Mouse (Mus musculus) neural tube, embryonic 13.5 days (tissue): ENCODE data around the gene Pik3r1. TPM values are rescaled to one million over a fixed set of nuclear protein-coding genes. Genes with fewer than 3 reads are reported as not detected.

Source experiments
- ATAC-seq: fragments of 200-750 bp; cut with Nextera tagmentation; 2 replicates; pipeline ENCODE4 v1.8.0; 2017; ENCODE audit warnings: low read depth, mild to moderate bottlenecking, moderate TSS enrichment, moderate library complexity
- H3K27ac ChIP-seq: fragments of 300-500 bp; sonication (generic); replicated peaks from 2 replicates; pipeline ENCODE4 v1.5.1; 2015; ENCODE audit warnings: moderate library complexity, mild to moderate bottlenecking, inconsistent platforms
- H3K27me3 ChIP-seq: fragments of 300-500 bp; sonication (generic); 2 replicates; pipeline ENCODE4 v1.6.1; 2015; ENCODE audit warnings: mild to moderate bottlenecking, inconsistent platforms
- H3K36me3 ChIP-seq: fragments of 300-500 bp; sonication (generic); 2 replicates; pipeline ENCODE4 v1.6.1; 2015; ENCODE audit warnings: mild to moderate bottlenecking, inconsistent platforms
- H3K4me1 ChIP-seq: fragments of 300-500 bp; sonication (generic); replicated peaks from 2 replicates; pipeline ENCODE4 v1.6.1; 2015; ENCODE audit warnings: inconsistent platforms
- H3K4me2 ChIP-seq: fragments of 300-500 bp; sonication (generic); 2 replicates; pipeline ENCODE4 v1.6.1; 2015; ENCODE audit warnings: inconsistent platforms, mild to moderate bottlenecking, moderate library complexity
- H3K4me3 ChIP-seq: fragments of 300-500 bp; sonication (generic); 2 replicates; pipeline ENCODE4 v1.5.1; 2015; ENCODE audit warnings: mild to moderate bottlenecking, inconsistent platforms
- H3K9ac ChIP-seq: fragments of 300-500 bp; sonication (generic); 2 replicates; pipeline ENCODE4 v1.6.1; 2015; ENCODE audit warnings: moderate library complexity, mild to moderate bottlenecking, inconsistent platforms
- H3K9me3 ChIP-seq: fragments of 300-500 bp; sonication (generic); 2 replicates; pipeline ENCODE4 v1.6.1; 2016; ENCODE audit warnings: inconsistent platforms
- WGBS: fragments of 180-500 bp; shearing (Covaris S2); methylation state at CpG from one replicate; pipeline ENCODE4 v1.1.7; 2015; 5-methylcytosine and 5-hydroxymethylcytosine counted together
- polyA plus RNA-seq: library from polyadenylated mRNA; unstranded; fragments of >200 nt; fragmentation: Nextera tagmentation; extraction: Ambion mirVana; gene quantifications from 2 replicates; pipeline ENCODE4 v1.2.1, GENCODE M21; 2015

Gene Pik3r1
- polyA plus RNA-seq, 1 experiment from 2014 or later: 47.9 TPM

- no peaks in the 10 kb centered on the region for H3K36me3 ChIP-seq
- 88% methylated on average over 4 of the region's 4 CpGs for WGBS
- no peaks in the 10 kb centered on the region for H3K9me3 ChIP-seq
- no peaks in the 10 kb centered on the region for H3K27me3 ChIP-seq
- H3K27ac ChIP-seq: no peak overlapping the region
- H3K4me2 ChIP-seq: no peak overlapping the region
- no peak overlapping the region for H3K9ac ChIP-seq
- no peak for ATAC-seq
- no peak overlapping the region for H3K4me3 ChIP-seq
- peaks cover 25% of the 10 kb centered on the region for H3K4me1 ChIP-seq
Observed at GRCm38 (mm10) chr13:101798522-101798921, 30.5 kb upstream of the Pik3r1 start.

GRCm38 (mm10) chr13:101796983-101797382 lies 29.0 kb upstream of the Pik3r1 start:
- peaks cover 21% of the 10 kb centered on the region for H3K4me1 ChIP-seq
- H3K9me3 ChIP-seq: no peaks in the 10 kb centered on the region
- H3K36me3 ChIP-seq: no peaks in the 10 kb centered on the region
- no peak for ATAC-seq
- WGBS: 63% methylated on average over 6 of the region's 6 CpGs
- no peak overlapping the region for H3K4me2 ChIP-seq
- no peaks in the 10 kb centered on the region for H3K27me3 ChIP-seq
- H3K27ac ChIP-seq: no peak overlapping the region
- H3K9ac ChIP-seq: no peak overlapping the region
- no peak overlapping the region for H3K4me3 ChIP-seq

- H3K9me3 ChIP-seq: no peaks in the 10 kb centered on the region
- H3K9ac ChIP-seq: no peak overlapping the region
- ATAC-seq: no peak
- H3K36me3 ChIP-seq: no peaks in the 10 kb centered on the region
- no peak overlapping the region for H3K27ac ChIP-seq
- H3K4me3 ChIP-seq: no peak overlapping the region
- WGBS: 94% methylated on average over 3 of the region's 4 CpGs
- H3K4me2 ChIP-seq: no peak overlapping the region
- no peaks in the 10 kb centered on the region for H3K27me3 ChIP-seq
- no peaks in the 10 kb centered on the region for H3K4me1 ChIP-seq
Observed at GRCm38 (mm10) chr13:101785705-101786104, 17.7 kb upstream of the Pik3r1 start.

GRCm38 (mm10) chr13:101784651-101785289 lies 16.8 kb upstream of the Pik3r1 start:
- Histone ChIP-seq H3K4me3 (no peak overlapping the region), H3K36me3 (no peaks in the 10 kb centered on the region), H3K9ac (no peak overlapping the region), H3K4me2 (no peak overlapping the region), H3K9me3 (no peaks in the 10 kb centered on the region), H3K27ac (no peak overlapping the region), H3K4me1 (no peaks in the 10 kb centered on the region), H3K27me3 (no peaks in the 10 kb centered on the region)
- 93% methylated on average over 13 of the region's 13 CpGs for WGBS
- ATAC-seq: no peak

- H3K9me3 ChIP-seq: no peaks in the 10 kb centered on the region
- H3K4me1 ChIP-seq: peaks cover 9% of the 10 kb centered on the region
- no peak overlapping the region for H3K27ac ChIP-seq
- no peaks in the 10 kb centered on the region for H3K27me3 ChIP-seq
- no peak overlapping the region for H3K9ac ChIP-seq
- no peak overlapping the region for H3K4me3 ChIP-seq
- ATAC-seq: no peak
- no peaks in the 10 kb centered on the region for H3K36me3 ChIP-seq
- no peak overlapping the region for H3K4me2 ChIP-seq
- WGBS: 93% methylated on average over 4 of the region's 4 CpGs
Observed at GRCm38 (mm10) chr13:101779011-101779410, 11.0 kb upstream of the Pik3r1 start.

- Histone ChIP-seq H3K4me1 (peaks cover 9% of the 10 kb centered on the region), H3K4me3 (no peak overlapping the region), H3K27ac (no peak overlapping the region), H3K9ac (no peak overlapping the region), H3K9me3 (no peaks in the 10 kb centered on the region), H3K36me3 (no peaks in the 10 kb centered on the region), H3K27me3 (no peaks in the 10 kb centered on the region), H3K4me2 (no peak overlapping the region)
- no peak for ATAC-seq
- WGBS: 52% methylated on average over 3 of the region's 3 CpGs
Observed at GRCm38 (mm10) chr13:101777851-101778250, 9.8 kb upstream of the Pik3r1 start.

- ATAC-seq: no peak
- H3K4me3 ChIP-seq: no peak overlapping the region
- H3K27ac ChIP-seq: no peak overlapping the region
- H3K9ac ChIP-seq: no peak overlapping the region
- no peaks in the 10 kb centered on the region for H3K9me3 ChIP-seq
- no peaks in the 10 kb centered on the region for H3K36me3 ChIP-seq
- H3K4me2 ChIP-seq: no peak overlapping the region
- H3K4me1 ChIP-seq: peaks cover 15% of the 10 kb centered on the region
- no peaks in the 10 kb centered on the region for H3K27me3 ChIP-seq
Observed at GRCm38 (mm10) chr13:101771071-101771470, 3.1 kb upstream of the Pik3r1 start.

- Histone ChIP-seq H3K4me1 (peaks cover 26% of the 10 kb centered on the region), H3K4me3 (no peak overlapping the region), H3K9me3 (no peaks in the 10 kb centered on the region), H3K36me3 (no peaks in the 10 kb centered on the region), H3K9ac (no peak overlapping the region), H3K27me3 (no peaks in the 10 kb centered on the region), H3K27ac (no peak overlapping the region), H3K4me2 (no peak overlapping the region)
- WGBS: 83% methylated on average over 4 of the region's 4 CpGs
- ATAC-seq: no peak
Observed at GRCm38 (mm10) chr13:101769955-101770354, 1.9 kb upstream of the Pik3r1 start.

GRCm38 (mm10) chr13:101768630-101768991 lies 594 bp upstream of the Pik3r1 start:
- Histone ChIP-seq H3K4me2 (peak overlapping the region; percentile 88), H3K4me3 (peak overlapping the region; percentile 98), H3K27ac (peak overlapping the region; percentile 98), H3K9me3 (no peaks in the 10 kb centered on the region), H3K4me1 (peaks cover 38% of the 10 kb centered on the region), H3K27me3 (no peaks in the 10 kb centered on the region), H3K36me3 (no peaks in the 10 kb centered on the region), H3K9ac (peak overlapping the region; percentile 77)
- ATAC-seq: peak; percentile 9
- 1% methylated on average over 17 of the region's 17 CpGs for WGBS

GRCm38 (mm10) chr13:101767013-101767808 lies 806 bp downstream of the Pik3r1 start:
- no peaks in the 10 kb centered on the region for H3K36me3 ChIP-seq
- peak; percentile 72 for ATAC-seq

GRCm38 (mm10) chr13:101766605-101767012 lies 1.4 kb downstream of the Pik3r1 start:
- Histone ChIP-seq H3K36me3 (no peaks in the 10 kb centered on the region), H3K9me3 (no peaks in the 10 kb centered on the region), H3K4me3 (peak overlapping the region; percentile 98), H3K27me3 (no peaks in the 10 kb centered on the region), H3K4me2 (peak overlapping the region; percentile 88), H3K27ac (peak overlapping the region; percentile 98), H3K9ac (peak overlapping the region; percentile 96), H3K4me1 (peaks cover 54% of the 10 kb centered on the region)
- WGBS: under 1% methylated on average over 5 of the region's 5 CpGs
- no peak for ATAC-seq

More at GRCm38 (mm10) chr13:101767013-101767808, 806 bp downstream of the Pik3r1 start:
- Histone ChIP-seq H3K9ac (peak overlapping the region; percentile 96), H3K4me1 (peaks cover 49% of the 10 kb centered on the region), H3K27me3 (no peaks in the 10 kb centered on the region), H3K4me2 (peak overlapping the region; percentile 88), H3K4me3 (peak overlapping the region; percentile 98), H3K9me3 (no peaks in the 10 kb centered on the region), H3K27ac (peak overlapping the region; percentile 98)
- WGBS: under 1% methylated on average over 60 of the region's 60 CpGs

- Histone ChIP-seq H3K36me3 (no peaks in the 10 kb centered on the region), H3K4me1 (peaks cover 61% of the 10 kb centered on the region), H3K9me3 (no peaks in the 10 kb centered on the region), H3K27ac (0 out of 2 replicates have a peak overlapping the region, but pooled peaks have one; percentile 98), H3K4me3 (peak overlapping the region; percentile 98), H3K9ac (peak overlapping the region; percentile 96), H3K4me2 (peak overlapping the region; percentile 88), H3K27me3 (no peaks in the 10 kb centered on the region)
- ATAC-seq: no peak
- WGBS: 18% methylated on average over 3 of the region's 3 CpGs
Observed at GRCm38 (mm10) chr13:101765976-101766375, 2.0 kb downstream of the Pik3r1 start.
